Mouse (Mus musculus) lung, embryonic 16.5 days (tissue): ENCODE measurements around the gene Avpr1b. TPM values are rescaled to one million over a fixed set of nuclear protein-coding genes. Genes with fewer than 3 reads are reported as not detected.
"Not testable (repeated sequence)": the region's sequence is repeated elsewhere in the genome, so short reads cannot be mapped to it uniquely, and the experiment has no call there.

ENCODE experiments used
- ATAC-seq: fragments of 200-750 bp; cut with Nextera tagmentation; 2 replicates; pipeline ENCODE4 v1.8.0; 2017; ENCODE audit warnings: low read depth, mild to moderate bottlenecking, moderate library complexity
- H3K27ac ChIP-seq: fragments of 300-500 bp; sonication (generic); 2 replicates; pipeline ENCODE4 v1.5.1; 2014; ENCODE audit warnings: mild to moderate bottlenecking, control low read depth, low read length
- H3K27me3 ChIP-seq: fragments of 300-500 bp; sonication (generic); 2 replicates; pipeline ENCODE4 v1.6.1; 2014; ENCODE audit warnings: low read depth, low read length, mixed read lengths; ENCODE audit not compliant: control insufficient read depth, insufficient read depth
- H3K36me3 ChIP-seq: fragments of 300-500 bp; sonication (generic); 2 replicates; pipeline ENCODE4 v1.6.1; 2014; ENCODE audit warnings: low read length; ENCODE audit not compliant: control insufficient read depth, insufficient read depth
- H3K4me1 ChIP-seq: fragments of 300-500 bp; sonication (generic); replicated peaks from 2 replicates; pipeline ENCODE4 v1.6.1; 2014; ENCODE audit warnings: low read length, mixed read lengths; ENCODE audit not compliant: control insufficient read depth, insufficient read depth
- H3K4me2 ChIP-seq: fragments of 300-500 bp; sonication (generic); 2 replicates; pipeline ENCODE4 v1.6.1; 2014; ENCODE audit warnings: low read depth, low read length, control low read depth
- H3K4me3 ChIP-seq: fragments of 300-500 bp; sonication (generic); 2 replicates; pipeline ENCODE4 v1.5.1; 2014; ENCODE audit warnings: mild to moderate bottlenecking, low read length, control low read depth
- H3K9ac ChIP-seq: fragments of 300-500 bp; sonication (generic); 2 replicates; pipeline ENCODE4 v1.6.1; 2014; ENCODE audit warnings: low read length, control low read depth
- H3K9me3 ChIP-seq: fragments of 300-500 bp; sonication (generic); 2 replicates; pipeline ENCODE4 v1.6.1; 2016; ENCODE audit warnings: low read length; ENCODE audit not compliant: control insufficient read depth
- WGBS: fragments of 180-500 bp; shearing (Covaris S2); extraction: QIAGEN DNeasy Blood & Tissue Kit; methylation state at CpG from one replicate; pipeline ENCODE4 v1.1.7; 2014; 5-methylcytosine and 5-hydroxymethylcytosine counted together
- polyA plus RNA-seq: library from polyadenylated mRNA; unstranded; fragments of >200 nt; fragmentation: Nextera tagmentation; extraction: Ambion mirVana; gene quantifications from 2 replicates; pipeline ENCODE4 v1.2.1, GENCODE M21; 2015

Avpr1b gene
- polyA plus RNA-seq, 1 experiment from 2014 or later = not detected

DNA sequence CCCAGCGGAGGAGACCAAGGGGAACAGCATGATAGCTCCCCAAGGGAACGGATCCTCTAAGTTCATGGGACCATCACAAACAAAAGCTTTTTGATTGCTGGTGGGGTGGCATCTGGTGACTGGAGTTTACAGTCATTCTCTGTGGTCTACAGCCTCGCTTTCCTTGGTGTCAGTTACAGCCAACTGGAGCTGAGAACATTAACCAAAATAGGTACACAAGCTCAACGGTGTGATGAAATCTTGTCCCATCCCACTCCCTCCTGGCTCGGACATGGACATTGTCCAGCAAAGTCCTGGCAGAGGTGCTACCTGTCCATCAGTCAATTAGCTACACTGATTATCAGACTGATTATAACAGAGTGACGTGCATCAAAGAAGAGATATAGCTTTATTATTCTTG lies 15.6 kb downstream of the Avpr1b start:
- no peak overlapping the region for H3K9ac ChIP-seq
- H3K4me1 ChIP-seq = no peaks in the 10 kb centered on the region
- H3K4me3 ChIP-seq = no peak overlapping the region
- H3K27ac ChIP-seq = no peak overlapping the region
- H3K27me3 ChIP-seq = no peaks in the 10 kb centered on the region
- no peak overlapping the region for H3K4me2 ChIP-seq
- ATAC-seq = no peak
- H3K9me3 ChIP-seq = no peaks in the 10 kb centered on the region
- H3K36me3 ChIP-seq = no peaks in the 10 kb centered on the region
- 79% methylated on average over 6 of the region's 6 CpGs for WGBS

DNA sequence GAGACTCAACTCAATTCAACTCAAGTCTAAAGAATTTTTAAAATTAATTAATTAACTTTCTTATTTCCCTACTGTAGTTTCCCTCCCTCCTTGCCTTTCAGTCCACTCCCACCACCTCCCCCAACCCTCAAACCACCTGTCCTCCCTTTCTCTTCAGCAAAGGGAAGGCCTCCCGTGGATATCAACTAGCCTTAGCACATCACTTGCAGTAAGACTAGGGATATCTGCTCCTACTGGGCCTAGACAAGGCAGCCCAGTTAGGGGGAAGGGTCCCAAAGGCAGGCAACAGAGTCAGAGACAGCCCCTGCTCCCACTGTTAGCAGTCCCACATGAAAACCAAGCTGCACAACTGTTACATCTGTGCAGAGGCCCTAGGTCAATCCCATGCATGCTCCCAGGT lies 17.1 kb downstream of the Avpr1b start:
- no peaks in the 10 kb centered on the region for H3K36me3 ChIP-seq
- no peaks in the 10 kb centered on the region for H3K9me3 ChIP-seq
- H3K4me3 ChIP-seq = no peak overlapping the region
- H3K4me1 ChIP-seq = no peaks in the 10 kb centered on the region
- H3K27ac ChIP-seq = no peak overlapping the region
- 72% methylated on average over 1 of the region's 1 CpGs for WGBS
- no peaks in the 10 kb centered on the region for H3K27me3 ChIP-seq
- ATAC-seq = no peak
- no peak overlapping the region for H3K9ac ChIP-seq
- H3K4me2 ChIP-seq = no peak overlapping the region

DNA sequence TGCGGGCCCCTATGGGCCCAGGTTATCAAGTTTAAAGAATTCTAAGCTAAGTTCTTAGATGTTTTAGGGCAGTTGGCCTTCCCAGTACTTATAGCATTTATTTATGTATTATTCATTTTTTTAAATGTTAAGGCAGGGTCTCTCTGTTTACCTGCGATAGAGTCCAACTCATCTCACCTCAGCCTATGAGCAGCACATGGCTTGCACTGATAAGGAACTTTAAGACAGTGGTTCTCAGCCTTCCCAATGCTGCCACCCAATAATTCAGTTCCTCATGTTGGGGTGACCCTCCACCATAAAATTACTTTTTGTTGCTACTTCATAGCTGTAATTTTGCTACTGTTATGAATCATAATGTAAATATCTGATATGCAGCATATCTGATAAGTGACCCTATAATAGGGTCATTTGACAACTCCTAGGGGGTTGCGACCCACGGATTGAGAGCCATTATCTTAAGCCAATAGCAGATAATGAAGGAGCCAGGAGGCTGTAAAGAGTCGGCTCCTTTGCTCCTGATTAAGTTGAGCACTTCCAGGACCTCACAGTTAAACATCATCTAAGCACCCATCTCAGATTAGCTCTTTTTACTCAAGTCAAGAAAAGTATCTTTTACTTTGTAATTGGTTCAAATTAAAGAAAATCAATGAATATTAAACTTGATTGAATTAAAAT lies 17.6 kb downstream of the Avpr1b start:
- Histone ChIP-seq H3K4me3 (no peak overlapping the region), H3K27ac (no peak overlapping the region), H3K9me3 (no peaks in the 10 kb centered on the region), H3K4me2 (no peak overlapping the region), H3K4me1 (no peaks in the 10 kb centered on the region), H3K27me3 (no peaks in the 10 kb centered on the region), H3K9ac (no peak overlapping the region), H3K36me3 (no peaks in the 10 kb centered on the region)
- WGBS = 53% methylated on average over 5 of the region's 5 CpGs
- ATAC-seq = no peak

DNA sequence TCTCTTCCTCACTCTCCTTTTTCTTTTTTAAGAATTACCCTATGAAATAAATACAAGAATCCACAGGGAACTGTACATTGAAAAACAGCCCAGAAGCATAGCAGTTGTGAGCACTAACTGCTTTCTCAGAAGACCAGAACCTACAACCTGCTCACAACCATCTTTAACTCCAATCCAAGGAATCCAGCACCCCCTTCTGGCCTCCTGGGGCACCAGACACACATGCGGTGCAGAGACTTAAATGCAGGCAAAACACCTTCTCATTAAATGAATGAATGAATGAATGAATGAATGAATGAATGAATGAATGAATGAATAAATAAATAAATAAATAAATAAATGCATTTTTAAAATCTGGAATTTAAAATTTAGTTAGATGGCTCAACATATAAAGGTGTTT lies 19.5 kb downstream of the Avpr1b start:
- H3K4me3 ChIP-seq = no peak overlapping the region
- H3K27me3 ChIP-seq = no peaks in the 10 kb centered on the region
- no peaks in the 10 kb centered on the region for H3K36me3 ChIP-seq
- H3K4me1 ChIP-seq = no peaks in the 10 kb centered on the region
- H3K4me2 ChIP-seq = no peak overlapping the region
- no peak overlapping the region for H3K9ac ChIP-seq
- WGBS = 86% methylated on average over 1 of the region's 1 CpGs
- H3K9me3 ChIP-seq = no peaks in the 10 kb centered on the region
- H3K27ac ChIP-seq = no peak overlapping the region
- ATAC-seq = no peak

DNA sequence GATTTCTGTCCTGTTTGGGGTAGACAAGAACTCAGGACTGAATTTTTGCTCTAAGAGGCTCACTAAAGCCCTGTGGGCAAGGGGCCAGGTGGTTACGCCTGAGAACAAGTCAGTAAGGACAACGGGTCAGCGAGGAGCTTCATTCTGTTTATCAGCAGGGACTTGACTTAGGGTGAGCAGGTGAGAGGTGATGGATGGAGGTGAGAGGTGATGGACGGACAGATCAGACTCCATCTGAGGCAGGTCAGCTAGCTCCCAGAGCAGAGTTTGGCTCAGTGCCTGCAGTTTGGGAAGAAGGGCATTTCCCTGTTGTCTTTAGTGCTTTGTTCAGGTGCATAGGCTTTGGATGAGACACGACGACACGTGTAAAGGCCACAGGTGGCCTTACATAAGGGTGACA lies 20.3 kb downstream of the Avpr1b start:
- H3K4me2 ChIP-seq = no peak overlapping the region
- no peak for ATAC-seq
- H3K4me1 ChIP-seq = no peaks in the 10 kb centered on the region
- no peak overlapping the region for H3K9ac ChIP-seq
- no peak overlapping the region for H3K27ac ChIP-seq
- no peak overlapping the region for H3K4me3 ChIP-seq
- 76% methylated on average over 7 of the region's 7 CpGs for WGBS
- H3K36me3 ChIP-seq = no peaks in the 10 kb centered on the region
- no peaks in the 10 kb centered on the region for H3K9me3 ChIP-seq
- H3K27me3 ChIP-seq = no peaks in the 10 kb centered on the region

- H3K4me1 ChIP-seq = no peaks in the 10 kb centered on the region
- H3K9ac ChIP-seq = no peak overlapping the region
- no peaks in the 10 kb centered on the region for H3K27me3 ChIP-seq
- 49% methylated on average over 3 of the region's 3 CpGs for WGBS
- H3K36me3 ChIP-seq = no peaks in the 10 kb centered on the region
- H3K27ac ChIP-seq = no peak overlapping the region
- no peak for ATAC-seq
- no peaks in the 10 kb centered on the region for H3K9me3 ChIP-seq
- H3K4me2 ChIP-seq = no peak overlapping the region
- H3K4me3 ChIP-seq = no peak overlapping the region
These were observed 24.6 kb downstream of the Avpr1b start for GRCm38 (mm10) chr1:131623644-131624043.

- Histone ChIP-seq H3K27me3 (no peaks in the 10 kb centered on the region), H3K9me3 (no peaks in the 10 kb centered on the region), H3K4me2 (no peak overlapping the region), H3K9ac (no peak overlapping the region), H3K36me3 (no peaks in the 10 kb centered on the region), H3K4me1 (no peaks in the 10 kb centered on the region), H3K27ac (no peak overlapping the region), H3K4me3 (no peak overlapping the region)
- WGBS = 28% methylated on average over 3 of the region's 3 CpGs
- no peak for ATAC-seq
These were observed 25.3 kb downstream of the Avpr1b start for GRCm38 (mm10) chr1:131624175-131624835.

- WGBS = 80% methylated on average over 6 of the region's 6 CpGs
- no peaks in the 10 kb centered on the region for H3K9me3 ChIP-seq
- ATAC-seq = no peak
These were observed 27.2 kb downstream of the Avpr1b start for GRCm38 (mm10) chr1:131626200-131626599.

DNA sequence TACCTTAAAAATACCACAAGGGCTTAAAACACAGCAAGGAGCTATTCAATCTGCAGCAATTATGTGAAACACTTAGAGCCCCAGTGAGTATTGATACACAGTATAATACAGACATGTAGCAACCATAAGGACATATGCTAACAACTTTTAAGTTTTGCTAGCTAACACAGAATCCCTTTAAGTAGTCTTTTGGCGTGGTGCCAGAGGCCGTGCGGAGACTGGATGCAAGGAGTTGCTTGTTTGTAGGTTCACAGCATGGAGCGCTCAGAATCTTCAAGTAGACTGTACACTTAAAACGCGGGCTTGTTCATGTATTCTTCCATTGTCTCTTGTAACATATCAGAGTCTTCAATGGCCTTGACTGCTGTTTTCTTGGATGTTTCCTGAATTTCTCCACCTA lies 33.2 kb downstream of the Avpr1b start:
- not testable (repeated sequence) for H3K36me3 ChIP-seq, ATAC-seq, H3K9ac ChIP-seq, H3K4me1 ChIP-seq, H3K4me2 ChIP-seq, H3K9me3 ChIP-seq, H3K27ac ChIP-seq, H3K27me3 ChIP-seq, H3K4me3 ChIP-seq
- 40% methylated on average over 6 of the region's 6 CpGs for WGBS

More at GRCm38 (mm10) chr1:131626200-131626599, 27.2 kb downstream of the Avpr1b start:
- no peak overlapping the region for H3K4me3 ChIP-seq
- H3K27ac ChIP-seq = no peak overlapping the region
- no peaks in the 10 kb centered on the region for H3K27me3 ChIP-seq
- H3K36me3 ChIP-seq = no peaks in the 10 kb centered on the region
- no peaks in the 10 kb centered on the region for H3K4me1 ChIP-seq
- no peak overlapping the region for H3K4me2 ChIP-seq
- H3K9ac ChIP-seq = no peak overlapping the region
